Mouse (Mus musculus): ENCODE data around the gene Sptbn1.
"Not testable (repeated sequence)": the region's sequence is repeated elsewhere in the genome, so short reads cannot be mapped to it uniquely, and the experiment has no call there.

Sptbn1 gene

DNA sequence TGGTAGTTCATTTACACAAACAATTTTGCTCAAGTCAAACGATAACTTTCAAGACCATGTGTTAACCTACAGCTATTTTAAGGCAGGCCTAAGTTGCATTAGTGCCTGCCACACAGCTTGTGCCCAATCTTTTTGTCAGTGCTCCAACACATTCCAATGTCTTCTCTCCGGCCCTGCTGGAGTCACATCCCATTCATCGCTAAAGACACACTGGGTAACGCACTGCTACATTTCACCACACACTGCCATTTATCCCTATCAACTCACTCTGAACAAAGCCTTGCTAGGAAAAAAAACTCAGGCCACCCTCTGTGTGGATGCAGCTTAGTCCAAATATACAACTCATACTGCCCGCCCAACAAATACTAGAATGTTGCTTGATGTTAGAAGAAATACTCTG lies 11.5 kb downstream of the Sptbn1 start:
- in situ Hi-C loops (cut with MboI, MseI) = no loop called here

DNA sequence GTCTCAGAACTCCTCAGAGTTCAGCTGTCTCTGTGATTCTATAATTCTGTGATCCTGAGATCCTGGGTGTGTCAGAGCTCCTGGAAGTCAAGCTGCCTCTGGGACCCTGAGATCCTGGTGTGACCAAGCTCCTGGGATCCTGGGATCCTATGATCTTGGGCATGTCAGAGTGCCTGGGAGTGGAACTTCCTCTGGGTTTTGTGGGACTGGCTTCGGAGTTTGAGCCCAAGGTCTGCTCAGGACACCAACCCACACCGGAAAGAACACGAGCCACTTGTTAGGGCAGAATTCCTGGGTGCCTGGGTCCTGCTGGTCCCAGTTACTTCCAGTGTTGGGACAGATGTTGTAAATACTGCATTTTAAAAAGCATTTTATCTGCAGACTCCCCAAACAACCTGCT lies 12.8 kb downstream of the Sptbn1 start:
- in situ Hi-C loops (cut with MboI, MseI) = not testable (repeated sequence)

DNA sequence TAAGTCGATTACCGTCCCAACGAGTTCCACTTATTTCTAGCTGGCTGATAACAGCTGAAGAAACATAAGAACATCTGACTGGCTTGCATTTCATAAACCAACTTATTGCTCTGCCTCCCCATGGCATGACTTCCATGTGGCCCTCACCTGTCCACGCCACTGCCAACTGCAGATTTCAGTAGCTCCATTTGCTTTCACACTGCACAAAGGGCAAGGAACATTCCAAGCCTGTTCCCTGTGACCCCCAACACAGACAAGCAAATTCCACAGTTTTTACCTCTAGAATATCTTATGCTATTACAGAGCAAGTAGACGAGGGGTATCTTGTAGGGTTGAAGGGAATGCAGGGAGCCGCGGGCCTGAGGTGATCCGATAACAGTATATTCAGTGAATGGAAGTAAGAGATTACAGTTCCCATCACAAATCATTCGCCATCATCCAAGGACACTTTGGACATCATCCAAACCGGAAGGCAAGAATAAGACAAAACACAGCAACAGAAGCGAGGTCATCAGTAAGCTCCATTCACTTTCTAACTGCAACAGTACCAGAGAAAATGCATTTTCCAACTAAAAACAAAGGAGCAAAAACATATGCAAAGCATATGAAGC lies 16.6 kb downstream of the Sptbn1 start:
- in situ Hi-C loops (cut with MboI, MseI) = no loop called here

DNA sequence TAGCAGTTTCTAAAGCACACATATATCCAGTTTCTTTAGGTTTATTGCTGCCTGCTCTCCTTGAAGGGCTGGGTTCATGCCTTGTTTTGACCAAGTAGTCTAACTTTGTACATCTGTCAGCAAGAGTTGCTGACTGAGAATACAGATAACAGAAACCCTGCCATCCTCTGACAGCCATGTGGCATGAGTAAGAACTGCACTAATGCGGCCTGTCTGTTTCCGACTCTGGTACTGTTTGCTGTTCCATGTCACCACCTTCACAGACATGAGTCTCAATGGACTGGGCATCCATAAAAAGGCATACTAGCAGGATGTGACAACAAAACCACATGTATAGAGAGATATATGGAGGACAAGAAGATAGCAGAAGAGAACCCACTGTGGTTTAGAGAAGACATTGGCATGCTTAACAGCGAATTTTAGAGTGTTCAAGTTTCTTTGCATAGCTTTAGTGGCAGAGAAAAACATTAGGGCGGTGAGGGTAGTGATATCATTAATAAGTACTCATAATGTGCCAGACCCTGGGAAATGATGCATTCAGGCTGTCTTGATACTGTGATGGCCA lies 18.4 kb downstream of the Sptbn1 start:
- in situ Hi-C loops (cut with MboI, MseI) = loop anchor here (25.0 kb wide), 1 partner anchor 413 kb away; no protein-coding TSS in a partner anchor

DNA sequence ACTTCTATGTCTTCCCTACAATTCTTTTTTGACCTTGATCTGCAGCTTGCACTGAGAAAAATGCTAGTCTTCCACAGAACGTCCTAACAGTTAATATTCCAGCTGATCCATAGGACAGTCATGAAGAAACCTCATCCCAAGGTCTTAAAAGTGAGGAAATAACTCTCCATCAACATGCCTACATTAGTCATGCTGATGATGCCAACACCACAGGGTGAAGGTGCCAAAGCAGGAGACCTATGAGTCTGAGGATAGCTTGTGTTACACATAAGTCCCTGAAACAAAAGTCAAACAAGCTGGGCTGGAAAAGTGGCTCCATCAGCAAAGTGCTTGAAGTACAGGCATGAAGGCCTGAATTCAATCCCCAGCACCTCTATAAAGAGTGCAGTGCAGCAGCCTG lies 20.9 kb downstream of the Sptbn1 start:
- in situ Hi-C loops (cut with MboI, MseI) = loop anchor here (25.0 kb wide), 1 partner anchor 415 kb away; no protein-coding TSS in a partner anchor

DNA sequence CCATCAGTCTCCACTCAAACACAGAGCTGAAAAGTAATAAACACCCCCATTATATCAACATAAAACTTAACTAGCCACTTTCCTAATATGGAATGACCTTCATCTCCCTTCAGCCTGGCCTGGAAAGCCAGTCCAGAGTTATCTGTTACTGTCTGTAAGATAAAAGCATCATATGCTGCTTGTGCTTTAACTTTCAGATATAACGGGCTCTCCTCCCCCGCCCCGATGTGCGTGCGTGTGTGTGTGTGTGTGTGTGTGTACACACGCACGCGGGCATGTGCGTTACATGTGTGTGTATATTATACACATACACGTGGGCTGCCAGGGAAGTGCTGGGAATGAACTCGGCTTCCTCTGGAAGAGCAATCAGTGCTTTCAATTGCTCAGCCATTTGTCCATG lies 21.8 kb downstream of the Sptbn1 start:
- in situ Hi-C loops (cut with MboI, MseI) = loop anchor here (25.0 kb wide), 1 partner anchor 416 kb away; no protein-coding TSS in a partner anchor

DNA sequence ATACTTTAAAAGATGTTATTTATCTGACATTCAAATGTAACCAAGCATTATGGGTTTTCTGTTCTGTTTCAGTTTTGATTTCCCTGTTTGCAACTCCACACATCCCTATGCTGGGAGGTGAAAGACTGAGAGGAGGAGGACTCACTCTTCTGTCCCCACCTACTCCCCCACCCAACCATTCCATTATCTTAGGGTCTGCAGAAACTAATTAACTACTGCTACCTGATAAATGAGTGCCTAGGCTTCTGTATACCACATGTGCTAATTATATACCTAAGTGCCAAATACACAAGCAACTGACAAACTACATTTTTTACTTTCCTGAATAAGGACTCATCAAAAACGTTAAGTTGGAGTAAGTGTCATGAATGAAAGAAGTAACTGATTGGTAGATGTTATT lies 23.8 kb downstream of the Sptbn1 start:
- in situ Hi-C loops (cut with MboI, MseI) = loop anchor here (25.0 kb wide), 1 partner anchor 418 kb away; no protein-coding TSS in a partner anchor

DNA sequence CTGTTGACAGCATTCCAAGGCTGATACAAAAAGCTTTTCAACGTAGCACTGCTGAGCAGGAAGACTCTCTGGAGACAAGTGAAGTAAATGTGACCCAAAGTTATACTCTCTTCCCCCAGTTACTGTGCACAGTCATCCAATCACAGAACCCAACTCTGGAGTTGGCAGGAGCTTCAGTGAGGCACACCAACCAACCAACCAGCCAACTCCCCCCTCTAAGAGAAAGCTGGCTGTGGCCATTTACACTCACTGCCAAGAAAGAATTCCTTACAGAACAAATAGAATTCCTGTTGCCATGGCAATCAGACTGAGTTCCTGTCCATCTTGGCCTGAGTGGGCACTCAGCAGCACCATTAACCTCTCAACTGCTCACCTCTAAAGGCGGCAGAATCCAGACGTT lies 24.4 kb downstream of the Sptbn1 start:
- in situ Hi-C loops (cut with MboI, MseI) = loop anchor here (25.0 kb wide), 1 partner anchor 419 kb away; no protein-coding TSS in a partner anchor

DNA sequence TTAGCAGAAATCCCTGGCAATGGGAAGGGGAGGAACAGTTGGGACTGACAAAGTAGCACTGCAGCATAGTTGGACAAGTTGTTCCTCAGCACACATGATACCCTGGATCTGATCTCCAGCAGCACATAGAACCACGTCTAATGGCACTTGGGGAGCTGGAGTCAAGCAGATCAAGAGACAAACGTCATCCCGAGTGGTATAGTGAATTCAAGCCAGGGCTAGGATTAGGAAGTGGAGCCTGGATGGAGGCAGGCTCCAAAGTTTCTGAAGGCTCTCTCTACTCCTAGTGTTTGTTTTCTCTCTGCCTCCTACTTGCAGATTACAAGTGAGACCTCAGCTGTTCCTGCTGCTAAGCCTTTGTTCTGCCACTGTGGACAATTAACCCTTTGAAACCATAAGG lies 27.1 kb downstream of the Sptbn1 start:
- in situ Hi-C loops (cut with MboI, MseI) = loop anchor here (25.0 kb wide), 1 partner anchor 421 kb away; no protein-coding TSS in a partner anchor

DNA sequence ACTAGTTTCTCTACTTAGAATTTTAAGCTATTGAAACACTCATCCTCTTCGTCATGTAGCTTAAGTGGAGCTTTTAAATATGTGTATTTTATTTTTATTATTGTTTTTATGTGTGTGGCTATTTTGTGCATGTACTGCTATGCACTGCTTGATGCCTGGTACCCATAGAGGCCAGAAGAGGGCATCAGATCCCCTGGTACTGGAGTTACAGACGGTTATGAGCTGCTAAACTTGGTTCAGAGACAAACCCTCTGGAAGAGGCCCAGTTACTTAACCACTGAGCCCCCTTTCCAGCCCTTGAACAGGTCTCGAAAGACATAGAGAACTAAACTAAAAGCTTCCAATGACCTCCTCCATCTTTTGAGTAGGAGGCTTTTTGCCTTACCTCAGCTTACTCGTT lies 30.0 kb downstream of the Sptbn1 start:
- in situ Hi-C loops (cut with MboI, MseI) = loop anchor here (25.0 kb wide), 1 partner anchor 424 kb away; no protein-coding TSS in a partner anchor

DNA sequence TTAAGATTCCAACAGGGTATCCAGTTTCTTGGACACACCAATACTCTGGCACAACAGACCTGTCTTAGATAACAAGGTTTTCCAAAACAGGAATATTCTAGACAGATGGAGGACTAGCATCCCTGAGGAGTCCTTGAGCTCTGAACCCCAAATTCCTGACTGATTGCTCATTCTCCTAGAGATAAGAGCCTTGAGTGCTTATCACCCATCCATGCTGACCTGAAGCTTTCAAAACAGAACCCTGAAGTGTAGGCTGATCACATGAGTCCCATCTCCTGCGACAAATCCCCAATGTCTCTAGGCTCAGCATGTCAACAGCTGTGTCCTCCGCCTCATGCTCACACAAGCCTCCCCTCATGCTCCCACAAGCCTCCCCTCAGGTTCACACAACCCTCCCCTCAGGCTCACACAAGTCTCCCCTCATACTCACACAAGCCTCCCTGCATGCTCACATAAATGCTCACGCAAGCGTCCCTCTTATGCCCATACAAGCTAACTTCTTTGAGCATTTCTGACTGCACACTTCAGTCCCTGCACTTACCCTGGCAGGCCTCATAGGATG lies 31.2 kb downstream of the Sptbn1 start:
- in situ Hi-C loops (cut with MboI, MseI) = loop anchor here (25.0 kb wide), 1 partner anchor 426 kb away; no protein-coding TSS in a partner anchor

DNA sequence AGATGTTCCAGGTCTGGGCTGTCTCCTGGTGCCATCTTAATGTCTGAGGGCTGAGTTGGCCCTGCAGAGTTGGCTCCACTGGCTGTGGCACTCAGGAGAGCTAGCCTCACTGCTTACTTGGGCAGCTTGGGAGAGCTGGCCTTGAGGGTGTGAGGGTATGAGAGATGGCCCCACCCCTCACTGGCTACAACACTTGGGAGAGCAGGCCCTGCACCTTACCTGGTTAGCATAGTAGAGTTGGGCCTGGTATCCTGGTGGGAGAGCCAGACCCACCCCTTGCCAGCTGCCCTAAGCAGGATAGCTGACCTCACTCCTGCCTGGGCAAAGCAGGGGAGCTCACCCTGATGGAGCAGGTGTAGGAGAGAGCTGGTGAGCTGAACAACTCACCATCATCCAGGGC lies 32.3 kb downstream of the Sptbn1 start:
- in situ Hi-C loops (cut with MboI, MseI) = loop anchor here (25.0 kb wide), 1 partner anchor 427 kb away; no protein-coding TSS in a partner anchor

DNA sequence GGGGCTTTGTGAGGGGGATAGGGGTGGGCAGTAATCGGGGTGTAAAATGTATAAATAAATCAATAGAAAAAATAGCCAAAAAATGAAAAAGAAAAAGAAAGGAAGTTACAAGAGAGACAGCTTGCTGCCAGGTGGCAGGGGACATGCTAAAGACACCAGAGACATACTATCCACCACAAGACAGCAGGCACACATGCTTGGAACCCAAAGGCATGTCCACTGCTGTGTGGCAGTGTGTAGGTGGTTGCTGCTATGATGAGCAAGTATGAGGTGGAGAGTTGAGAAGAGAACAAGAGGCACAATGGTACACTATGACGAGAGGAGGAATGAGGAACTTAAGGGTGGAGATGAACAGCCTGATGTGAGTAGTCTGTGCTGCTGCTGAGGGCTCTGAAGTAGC lies 32.8 kb downstream of the Sptbn1 start:
- in situ Hi-C loops (cut with MboI, MseI) = loop anchor here (25.0 kb wide), 1 partner anchor 427 kb away; no protein-coding TSS in a partner anchor

DNA sequence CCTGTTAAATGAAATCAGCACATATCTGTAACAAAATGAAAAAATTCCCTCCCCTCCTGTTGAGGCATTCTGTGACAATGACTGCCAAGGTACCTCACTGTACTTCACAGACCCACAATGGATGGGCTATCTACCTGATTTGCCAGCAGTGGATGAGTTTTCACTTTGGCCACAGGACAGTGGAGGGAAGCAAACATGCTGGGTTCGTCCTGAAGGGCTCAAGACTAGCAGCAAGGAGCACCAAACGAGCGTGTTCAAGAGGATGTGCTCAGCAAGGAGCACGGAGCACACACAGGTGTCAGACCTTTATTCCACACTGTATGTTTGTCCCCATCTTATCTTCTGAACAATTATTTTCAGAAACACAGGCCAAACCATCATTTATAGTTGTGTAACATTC lies 34.0 kb downstream of the Sptbn1 start:
- in situ Hi-C loops (cut with MboI, MseI) = loop anchor here (25.0 kb wide), 1 partner anchor 428 kb away; no protein-coding TSS in a partner anchor

DNA sequence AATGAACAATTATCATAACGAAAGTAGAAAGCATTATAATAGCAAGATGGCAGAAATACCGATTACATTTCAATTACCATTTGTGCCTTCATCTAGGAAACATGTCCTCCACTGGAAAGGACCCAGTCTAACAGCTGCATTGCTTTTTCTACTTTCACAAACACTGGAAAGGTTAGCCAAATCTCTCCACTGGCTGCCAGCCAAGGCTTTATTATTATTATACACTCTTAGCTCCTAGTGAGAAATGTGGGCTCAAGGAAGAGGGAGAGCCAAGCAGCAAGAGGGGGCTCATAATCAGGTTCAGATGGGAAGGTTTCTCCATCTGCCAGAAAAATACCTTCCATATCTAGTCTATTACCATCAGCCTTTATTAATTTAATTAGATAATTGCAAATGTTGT lies 35.9 kb downstream of the Sptbn1 start:
- in situ Hi-C loops (cut with MboI, MseI) = loop anchor here (25.0 kb wide), 1 partner anchor 430 kb away; no protein-coding TSS in a partner anchor

DNA sequence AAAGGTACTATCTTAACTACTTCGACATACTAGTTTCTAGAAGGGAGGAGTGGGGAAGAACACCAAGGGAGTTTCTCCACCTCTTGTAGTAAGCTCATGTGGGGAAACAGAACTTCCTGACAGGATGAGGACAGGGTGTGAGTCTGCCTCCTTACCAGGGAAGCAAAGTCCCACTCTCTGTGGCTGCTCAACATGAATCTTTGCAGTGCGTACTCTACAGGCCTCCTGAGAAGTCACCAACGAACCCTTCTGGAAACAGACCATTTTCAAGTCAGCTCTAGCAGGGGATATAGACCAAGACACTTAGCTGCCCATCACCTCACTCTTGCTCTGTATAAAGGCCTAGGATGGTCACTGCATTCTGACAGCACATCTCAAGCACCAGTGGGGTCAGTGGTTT lies 36.6 kb downstream of the Sptbn1 start:
- in situ Hi-C loops (cut with MboI, MseI) = loop anchor here (25.0 kb wide), 1 partner anchor 431 kb away; no protein-coding TSS in a partner anchor

DNA sequence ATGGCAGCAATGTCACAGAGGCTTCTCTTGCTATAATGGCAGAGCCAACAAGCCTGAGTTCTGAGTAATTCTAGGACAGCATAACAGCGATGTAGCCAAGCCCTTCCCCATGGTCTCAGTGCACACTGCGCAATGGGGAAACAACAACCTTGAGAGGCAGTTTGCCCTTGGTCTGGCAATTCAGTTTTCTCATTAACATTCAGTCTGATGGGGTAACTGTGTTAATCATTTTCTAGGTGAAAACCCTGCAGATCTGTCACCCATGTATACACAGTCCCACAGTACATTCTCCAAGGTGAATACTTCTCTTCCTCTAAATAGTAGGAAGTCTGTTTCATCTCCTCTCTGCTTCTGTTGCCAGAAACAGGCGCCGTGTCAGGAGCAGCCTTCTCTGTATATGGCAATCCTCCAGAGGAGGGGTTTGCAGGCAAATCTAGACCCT lies 37.6 kb downstream of the Sptbn1 start:
- in situ Hi-C loops (cut with MboI, MseI) = loop anchor here (25.0 kb wide), 1 partner anchor 432 kb away; no protein-coding TSS in a partner anchor

DNA sequence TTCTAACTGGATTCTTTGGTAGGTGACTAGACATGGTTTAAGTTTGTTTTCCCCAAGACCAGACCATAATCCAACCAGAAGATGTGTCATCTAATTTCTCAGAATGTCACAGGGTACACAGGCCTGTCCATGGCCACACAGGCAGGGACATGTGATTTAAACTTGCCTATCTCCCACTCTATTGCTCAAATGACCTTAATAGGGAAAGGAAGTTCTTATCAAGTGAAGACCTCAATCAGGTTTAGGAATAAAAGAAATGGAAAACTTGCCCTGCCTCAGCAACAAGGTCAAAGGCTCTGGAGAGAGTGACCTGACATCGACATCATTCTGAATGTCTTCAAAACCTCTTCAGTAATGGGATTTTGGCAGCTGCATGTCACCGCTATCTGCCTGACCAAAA lies 41.2 kb downstream of the Sptbn1 start:
- in situ Hi-C loops (cut with MboI, MseI) = loop anchor here (25.0 kb wide), 1 partner anchor 436 kb away; no protein-coding TSS in a partner anchor

DNA sequence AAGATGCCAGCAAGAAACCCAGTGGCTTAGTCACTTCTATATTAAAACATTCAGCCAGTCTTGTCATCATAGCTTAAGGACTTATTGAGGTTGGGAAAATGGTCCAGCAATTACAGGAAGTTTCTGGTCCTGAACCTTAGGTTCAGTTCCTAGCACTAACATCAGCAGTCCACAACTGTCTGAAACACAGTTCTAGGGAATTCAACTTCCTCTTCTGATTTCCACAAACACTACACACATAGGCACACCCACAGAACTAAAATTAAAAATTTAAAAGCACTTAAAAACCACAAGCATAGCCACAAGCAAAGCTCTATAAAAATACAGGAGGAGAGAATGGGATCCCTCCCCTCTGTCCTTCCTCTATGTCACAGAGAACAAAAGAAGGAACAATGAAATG lies 43.4 kb downstream of the Sptbn1 start:
- in situ Hi-C loops (cut with MboI, MseI) = no loop called here

DNA sequence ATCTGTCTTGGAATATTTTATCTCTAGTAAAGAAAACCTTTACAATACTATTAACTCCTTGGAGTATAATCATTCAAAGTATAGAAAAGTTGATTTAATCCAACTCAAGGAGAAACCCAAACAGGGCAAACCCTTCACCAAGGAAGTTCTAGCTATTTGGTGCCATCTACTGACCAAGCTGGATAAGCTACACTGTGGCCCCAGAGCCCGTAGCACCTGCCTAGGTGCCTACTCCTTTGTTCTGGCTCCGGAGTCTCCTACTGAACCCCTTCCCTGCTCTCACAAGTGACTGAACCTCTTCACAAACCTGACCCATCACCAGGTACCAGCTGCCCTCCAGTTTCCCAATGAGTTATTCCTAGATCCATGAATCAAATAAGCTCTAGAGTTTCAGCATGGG lies 45.3 kb downstream of the Sptbn1 start:
- in situ Hi-C loops (cut with MboI, MseI) = no loop called here

DNA sequence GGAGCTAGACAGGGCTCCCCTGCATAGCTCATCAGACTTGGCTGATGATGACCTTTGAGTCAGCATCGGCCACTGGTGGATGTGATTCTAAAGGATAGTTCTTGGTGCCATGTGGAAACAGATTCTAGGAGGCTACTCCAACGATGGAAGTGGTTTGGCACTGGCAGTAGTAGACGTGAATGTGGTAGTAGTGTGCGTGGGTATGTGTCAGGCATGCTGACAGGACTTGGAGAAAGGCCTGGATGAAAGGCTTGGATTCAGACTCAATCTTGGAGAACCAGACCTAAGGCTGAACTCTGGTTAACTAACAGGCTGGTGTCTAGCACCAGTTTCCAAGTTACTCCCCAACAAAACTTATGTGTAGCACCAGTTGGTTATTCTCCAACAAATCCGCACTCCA lies 46.9 kb downstream of the Sptbn1 start:
- in situ Hi-C loops (cut with MboI, MseI) = no loop called here

DNA sequence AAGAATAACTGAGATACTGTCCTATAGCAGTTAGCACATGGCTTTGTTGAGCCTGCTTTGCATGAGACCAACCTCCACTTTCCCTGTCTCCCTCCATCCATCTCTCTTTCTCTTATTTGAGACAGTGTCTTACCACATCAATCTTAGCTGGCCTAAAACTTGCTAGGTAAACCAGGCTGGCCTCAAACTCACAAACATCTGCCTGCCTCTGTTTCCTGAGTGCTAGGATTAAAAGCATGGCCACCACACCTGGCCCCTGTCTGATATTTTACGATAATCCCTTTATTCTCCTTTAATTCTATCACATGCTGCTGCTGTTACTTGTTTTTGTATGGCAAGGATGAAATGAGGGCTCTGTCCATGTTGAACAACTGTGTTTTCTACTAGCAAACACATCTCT lies 49.6 kb downstream of the Sptbn1 start:
- in situ Hi-C loops (cut with MboI, MseI) = no loop called here
